Mouse (Mus musculus) lung, embryonic 14.5 days (tissue): ENCODE measurements around the gene Tenm4. TPM values are rescaled to one million over a fixed set of nuclear protein-coding genes. Genes with fewer than 3 reads are reported as not detected.
A peak's percentile ranks its signal among the peaks of the same experiment; 100 is the strongest.

Experiments used
- ATAC-seq: fragments of 200-750 bp; cut with Nextera tagmentation; 2 replicates; pipeline ENCODE4 v1.8.0; 2017; ENCODE audit warnings: mild to moderate bottlenecking, moderate TSS enrichment, moderate library complexity; ENCODE audit not compliant: insufficient read depth
- DNase-seq: peaks from one replicate; pipeline ENCODE4 v3.0.0-alpha.2; 2015
- H3K27ac ChIP-seq: fragments of 300-500 bp; sonication (generic); 2 replicates; pipeline ENCODE4 v1.5.1; 2014; ENCODE audit warnings: low read depth, mild to moderate bottlenecking, moderate library complexity
- H3K27me3 ChIP-seq: fragments of 300-500 bp; sonication (generic); 2 replicates; pipeline ENCODE4 v1.6.1; 2014; ENCODE audit warnings: low read length, control low read depth; ENCODE audit not compliant: insufficient read depth
- H3K36me3 ChIP-seq: fragments of 300-500 bp; sonication (generic); 2 replicates; pipeline ENCODE4 v1.6.1; 2014; ENCODE audit warnings: control low read depth; ENCODE audit not compliant: insufficient read depth
- H3K4me1 ChIP-seq: fragments of 300-500 bp; sonication (generic); 2 replicates; pipeline ENCODE4 v1.6.1; 2014; ENCODE audit warnings: antibody characterized with exemption, control low read depth; ENCODE audit not compliant: insufficient read depth
- H3K4me2 ChIP-seq: fragments of 300-500 bp; sonication (generic); 2 replicates; pipeline ENCODE4 v1.6.1; 2014; ENCODE audit warnings: mild to moderate bottlenecking
- H3K4me3 ChIP-seq: fragments of 300-500 bp; sonication (generic); 2 replicates; pipeline ENCODE4 v1.5.1; 2014; ENCODE audit warnings: low read depth, low read length
- H3K9ac ChIP-seq: fragments of 300-500 bp; sonication (generic); 2 replicates; pipeline ENCODE4 v1.6.1; 2014
- H3K9me3 ChIP-seq: fragments of 300-500 bp; sonication (generic); 2 replicates; pipeline ENCODE4 v1.6.1; 2016; ENCODE audit warnings: low read depth, low read length, control low read depth
- CTCF ChIP-seq: IDR thresholded peaks from 2 replicates; pipeline ENCODE4 v1.5.1; 2016; ENCODE audit warnings: antibody characterized with exemption, low read depth
- WGBS: fragments of 180-500 bp; shearing (Covaris S2); extraction: QIAGEN DNeasy Blood & Tissue Kit; methylation state at CpG from one replicate; pipeline ENCODE4 v1.1.7; 2014; 5-methylcytosine and 5-hydroxymethylcytosine counted together
- polyA plus RNA-seq: library from polyadenylated mRNA; unstranded; fragments of >200 nt; fragmentation: Nextera tagmentation; extraction: Ambion mirVana; gene quantifications from 2 replicates; pipeline ENCODE4 v1.2.1, GENCODE M21; 2014

The Tenm4 gene
- polyA plus RNA-seq, 1 experiment from 2014 or later = 24.9 TPM

GRCm38 (mm10) chr7:96340826-96341225 lies 169.8 kb downstream of the Tenm4 start:
- ATAC-seq = no peak
- H3K9ac ChIP-seq = no peak overlapping the region
- H3K27ac ChIP-seq = no peak overlapping the region

GRCm38 (mm10) chr7:96341479-96341878 lies 170.4 kb downstream of the Tenm4 start:
- Histone ChIP-seq H3K9me3 (no peaks in the 10 kb centered on the region), H3K4me3 (no peak overlapping the region), H3K4me1 (no peaks in the 10 kb centered on the region), H3K4me2 (no peak overlapping the region), H3K27me3 (no peaks in the 10 kb centered on the region), H3K36me3 (no peaks in the 10 kb centered on the region), H3K9ac (no peak overlapping the region), H3K27ac (no peak overlapping the region)
- ATAC-seq (no peak), DNase-seq (no peak)
- no peak for TF ChIP-seq CTCF
- WGBS = 76% methylated on average over 2 of the region's 2 CpGs

More at GRCm38 (mm10) chr7:96340826-96341225, 169.8 kb downstream of the Tenm4 start:
- H3K9me3 ChIP-seq = no peaks in the 10 kb centered on the region
- H3K27me3 ChIP-seq = no peaks in the 10 kb centered on the region
- H3K4me1 ChIP-seq = no peaks in the 10 kb centered on the region
- no peak for DNase-seq
- H3K36me3 ChIP-seq = no peaks in the 10 kb centered on the region
- no peak for TF ChIP-seq CTCF
- H3K4me3 ChIP-seq = no peak overlapping the region
- 34% methylated on average over 5 of the region's 5 CpGs for WGBS
- H3K4me2 ChIP-seq = no peak overlapping the region

GRCm38 (mm10) chr7:96342996-96343395 lies 171.9 kb downstream of the Tenm4 start:
- H3K36me3 ChIP-seq = no peaks in the 10 kb centered on the region
- no peak overlapping the region for H3K4me2 ChIP-seq
- 72% methylated on average over 6 of the region's 6 CpGs for WGBS
- no peak for ATAC-seq
- no peak for DNase-seq
- H3K27me3 ChIP-seq = no peaks in the 10 kb centered on the region
- no peaks in the 10 kb centered on the region for H3K4me1 ChIP-seq
- no peak overlapping the region for H3K4me3 ChIP-seq
- TF ChIP-seq CTCF = no peak
- H3K27ac ChIP-seq = no peak overlapping the region
- no peak overlapping the region for H3K9ac ChIP-seq
- H3K9me3 ChIP-seq = no peaks in the 10 kb centered on the region

- 100% methylated on average over 2 of the region's 2 CpGs for WGBS
- H3K4me3 ChIP-seq = no peak overlapping the region
- no peak overlapping the region for H3K4me2 ChIP-seq
- no peaks in the 10 kb centered on the region for H3K9me3 ChIP-seq
- H3K36me3 ChIP-seq = no peaks in the 10 kb centered on the region
- no peak overlapping the region for H3K9ac ChIP-seq
- H3K27ac ChIP-seq = no peak overlapping the region
- no peak for DNase-seq
- ATAC-seq = no peak
- H3K4me1 ChIP-seq = no peaks in the 10 kb centered on the region
- no peak for TF ChIP-seq CTCF
- H3K27me3 ChIP-seq = no peaks in the 10 kb centered on the region
Measured at GRCm38 (mm10) chr7:96343667-96344066, 172.6 kb downstream of the Tenm4 start.

- Histone ChIP-seq H3K4me3 (no peak overlapping the region), H3K27me3 (no peaks in the 10 kb centered on the region), H3K4me2 (no peak overlapping the region), H3K9ac (no peak overlapping the region), H3K9me3 (no peaks in the 10 kb centered on the region), H3K36me3 (no peaks in the 10 kb centered on the region), H3K4me1 (no peaks in the 10 kb centered on the region), H3K27ac (no peak overlapping the region)
- ATAC-seq (no peak), DNase-seq (no peak)
- WGBS = 47% methylated on average over 8 of the region's 8 CpGs
- TF ChIP-seq CTCF = no peak
Measured at GRCm38 (mm10) chr7:96352671-96353070, 181.6 kb downstream of the Tenm4 start.

GRCm38 (mm10) chr7:96356285-96356811 lies 185.3 kb downstream of the Tenm4 start:
- no peak for TF ChIP-seq CTCF

GRCm38 (mm10) chr7:96357550-96357949 lies 186.5 kb downstream of the Tenm4 start:
- no peak overlapping the region for H3K4me2 ChIP-seq
- no peaks in the 10 kb centered on the region for H3K9me3 ChIP-seq
- no peak overlapping the region for H3K9ac ChIP-seq
- 18% methylated on average over 6 of the region's 6 CpGs for WGBS
- TF ChIP-seq CTCF = no peak
- no peaks in the 10 kb centered on the region for H3K4me1 ChIP-seq
- ATAC-seq (peak; percentile 38; the same call in 1 of the 2 replicates), DNase-seq (peak; percentile 8)
- H3K36me3 ChIP-seq = no peaks in the 10 kb centered on the region
- H3K27me3 ChIP-seq = no peaks in the 10 kb centered on the region
- no peak overlapping the region for H3K27ac ChIP-seq
- no peak overlapping the region for H3K4me3 ChIP-seq

More at GRCm38 (mm10) chr7:96356285-96356811, 185.3 kb downstream of the Tenm4 start:
- Histone ChIP-seq H3K9me3 (no peaks in the 10 kb centered on the region), H3K27ac (no peak overlapping the region), H3K4me3 (no peak overlapping the region), H3K36me3 (no peaks in the 10 kb centered on the region), H3K27me3 (no peaks in the 10 kb centered on the region), H3K4me1 (no peaks in the 10 kb centered on the region), H3K9ac (no peak overlapping the region), H3K4me2 (no peak overlapping the region)
- DNase-seq = no peak
- ATAC-seq = no peak
- WGBS = 58% methylated on average over 3 of the region's 3 CpGs
